Mouse (Mus musculus) megakaryocyte-erythroid progenitor cell, adult 5-6 weeks (primary cell): ENCODE measurements around the gene Wars2. TPM values are rescaled to one million over a fixed set of nuclear protein-coding genes. Genes with fewer than 3 reads are reported as not detected.

ENCODE experiments used
- ATAC-seq: replicated peaks from 2 replicates; pipeline ENCODE4 v1.8.0; 2016; ENCODE audit warnings: mild to moderate bottlenecking, inconsistent platforms; ENCODE audit not compliant: severe bottlenecking, poor library complexity, low FRiP score, low TSS enrichment
- total RNA-seq, 2 experiments: library from RNA; stranded (forward) in 1 of 2; stranded (reverse) in 1 of 2; fragments of 200-1000, 215-1000 nt in 1 of 2; fragments of >200 nt in 1 of 2; fragmentation: Nextera tagmentation in 1 of 2; gene quantifications; 2 replicates each; pipeline ENCODE4 v1.2.3; 2014 to 2017

Gene Wars2
- total RNA-seq, 2 experiments from 2014 or later, result 3.3 to 13.0 TPM

DNA sequence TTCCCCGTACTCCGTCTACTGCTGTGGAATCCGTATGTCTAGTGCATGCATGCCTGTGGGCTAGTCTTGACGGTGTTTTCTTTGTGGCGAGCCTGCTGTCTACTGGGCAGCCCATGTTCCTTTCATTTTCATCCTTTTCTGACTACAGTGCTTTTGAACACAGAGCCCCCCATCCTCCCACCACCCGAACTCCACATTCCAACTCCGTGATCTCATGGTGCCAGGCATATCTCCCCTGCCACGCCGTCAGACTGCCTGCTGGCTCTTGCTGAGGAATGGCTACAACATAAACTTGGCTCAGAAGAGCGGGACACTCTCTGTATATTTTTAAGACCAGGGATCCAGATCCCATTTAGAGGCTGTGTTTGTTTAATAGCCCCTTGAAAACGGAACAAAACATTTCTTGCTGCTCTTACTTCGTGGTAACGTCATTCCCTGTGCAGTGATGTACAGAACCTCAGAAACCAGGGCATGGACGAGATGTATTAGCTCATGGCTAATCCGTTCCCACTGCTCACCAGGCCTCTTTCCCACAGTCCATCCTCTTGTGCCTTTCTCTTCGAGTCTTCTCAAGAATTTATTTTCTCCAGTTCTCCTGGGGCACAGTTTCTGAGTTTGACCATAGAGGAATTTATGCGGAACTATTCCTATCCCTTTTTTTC is 42.6 kb downstream of the Wars2 start:
- no peak for ATAC-seq

- ATAC-seq, result no peak
These were observed 43.5 kb downstream of the Wars2 start for GRCm38 (mm10) chr3:99184373-99184772.

GRCm38 (mm10) chr3:99188097-99188496 is 47.2 kb downstream of the Wars2 start:
- no peak for ATAC-seq

DNA sequence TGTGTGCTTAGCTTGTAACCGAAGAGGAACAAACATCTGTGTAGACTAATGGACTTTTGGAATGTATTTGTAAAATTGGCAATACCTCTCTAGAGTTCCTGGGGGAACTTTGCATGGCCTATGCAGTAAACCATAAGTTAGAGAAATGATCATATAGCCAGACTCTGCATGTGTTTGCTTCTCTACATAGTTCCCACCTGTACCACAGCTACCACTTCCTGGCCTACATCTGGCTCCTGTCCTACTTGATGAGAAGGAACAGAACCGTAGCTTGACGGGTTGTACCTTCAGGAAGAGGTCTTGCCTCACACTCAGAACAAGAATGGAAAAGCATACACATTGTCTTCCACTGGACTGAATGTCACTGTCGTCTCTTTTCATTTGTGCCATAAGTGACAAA is 52.7 kb downstream of the Wars2 start:
- ATAC-seq, result no peak

GRCm38 (mm10) chr3:99203331-99203730 is 62.5 kb downstream of the Wars2 start:
- ATAC-seq, result no peak

- ATAC-seq, result 0 out of 2 replicates have a peak, but pooled peaks have one; percentile 26
These were observed 67.5 kb downstream of the Wars2 start for GRCm38 (mm10) chr3:99208416-99208815.

DNA sequence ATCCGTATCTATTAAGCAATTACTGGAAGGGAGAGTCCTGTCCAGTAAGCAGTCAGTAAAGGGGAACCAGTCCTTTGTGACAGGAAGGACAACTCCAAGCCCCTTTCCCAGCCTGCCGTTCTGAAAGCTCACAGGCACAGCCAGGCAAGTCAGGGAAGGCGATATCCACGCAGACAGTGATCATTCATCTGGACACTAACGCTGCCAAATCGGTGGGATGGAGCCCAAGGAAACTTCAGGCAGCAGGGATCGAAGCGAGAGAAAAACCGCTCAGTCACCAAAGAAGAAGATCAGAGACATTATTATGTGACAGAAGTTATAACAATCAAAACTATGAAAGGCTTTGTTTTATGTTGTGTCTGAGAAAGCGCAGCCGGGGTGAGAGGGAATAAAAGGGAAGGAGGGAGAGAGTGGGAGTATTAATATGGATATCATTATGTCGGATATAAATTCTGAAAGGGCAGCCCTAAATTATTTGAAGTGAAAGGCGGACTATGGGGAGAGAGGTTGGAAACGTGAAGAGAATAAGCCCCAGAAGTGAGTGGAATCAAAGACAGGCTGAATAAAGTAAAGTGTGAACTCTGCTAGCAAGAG is 70.3 kb downstream of the Wars2 start:
- no peak for ATAC-seq

GRCm38 (mm10) chr3:99227807-99228206 is 86.9 kb downstream of the Wars2 start:
- ATAC-seq, result no peak

DNA sequence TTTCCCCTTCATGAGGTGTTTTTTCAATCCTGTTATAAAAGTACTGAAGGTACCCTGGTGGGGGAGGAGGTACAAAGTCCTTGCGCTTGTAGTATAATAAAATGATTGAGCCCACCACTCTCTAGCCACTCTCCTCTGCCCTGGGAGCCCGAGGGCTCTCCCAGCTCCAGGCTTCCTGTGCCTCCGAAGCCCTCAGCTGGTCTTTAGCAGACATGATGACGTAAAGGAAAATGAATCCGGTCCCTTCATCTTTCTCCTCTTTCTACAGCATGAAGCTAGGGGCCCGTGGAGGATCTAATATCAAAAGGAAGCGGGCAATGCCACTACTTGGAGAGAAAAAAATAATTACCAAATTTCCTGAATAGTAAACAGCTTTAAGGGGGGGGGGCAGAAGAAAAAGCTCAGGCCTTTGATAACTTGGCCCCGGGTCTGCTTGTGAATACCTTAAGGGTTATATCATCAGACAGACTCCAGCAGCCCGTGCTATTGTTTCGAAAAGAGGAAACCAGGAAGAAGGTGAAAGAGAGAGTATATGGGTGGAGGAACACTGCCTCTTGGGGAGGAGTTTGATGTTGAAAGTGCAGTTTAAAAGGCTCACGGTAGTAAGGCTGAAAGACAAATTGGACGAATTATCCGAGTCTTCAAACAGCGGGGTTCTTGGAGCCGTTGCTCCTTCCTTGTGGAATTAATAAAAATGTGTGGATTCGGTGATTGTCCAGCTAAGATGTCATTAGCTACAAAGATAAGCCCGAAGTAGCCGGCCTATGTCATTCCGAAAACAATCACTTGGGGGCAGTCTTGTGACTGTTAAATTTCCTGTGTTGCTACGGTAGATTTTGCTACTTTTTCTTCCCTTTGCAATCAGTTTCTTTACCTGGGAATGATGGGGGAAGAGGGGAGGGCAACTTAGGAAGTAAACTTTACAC is 92.8 kb downstream of the Wars2 start:
- peak; percentile 78 for ATAC-seq

DNA sequence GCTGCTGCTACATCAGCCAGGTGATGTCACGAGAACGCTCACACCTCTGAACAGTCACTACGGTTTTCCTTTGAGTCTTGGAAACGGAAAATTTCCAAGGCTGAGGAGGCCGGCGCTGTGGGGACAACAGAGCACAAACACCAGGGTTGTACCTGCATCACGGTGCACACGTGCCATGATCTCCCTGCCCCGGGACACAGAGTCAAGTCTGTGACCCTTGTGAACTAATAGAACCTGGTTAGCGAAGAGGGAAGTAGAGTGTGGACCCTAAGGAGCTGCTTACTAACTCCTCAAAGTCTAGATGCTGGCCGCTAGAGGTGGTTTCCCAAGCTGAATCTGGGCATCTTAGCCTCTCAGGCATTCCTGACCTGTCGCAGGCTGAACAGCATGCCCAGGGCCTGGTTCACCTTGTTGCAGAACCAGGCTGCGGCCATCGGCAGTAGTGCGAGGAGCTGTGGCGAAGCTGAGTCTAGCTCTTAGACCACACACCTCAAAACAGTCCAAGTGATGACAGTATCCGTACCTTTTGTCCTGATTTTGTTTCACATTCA is 93.5 kb downstream of the Wars2 start:
- ATAC-seq, result peak; percentile 28

DNA sequence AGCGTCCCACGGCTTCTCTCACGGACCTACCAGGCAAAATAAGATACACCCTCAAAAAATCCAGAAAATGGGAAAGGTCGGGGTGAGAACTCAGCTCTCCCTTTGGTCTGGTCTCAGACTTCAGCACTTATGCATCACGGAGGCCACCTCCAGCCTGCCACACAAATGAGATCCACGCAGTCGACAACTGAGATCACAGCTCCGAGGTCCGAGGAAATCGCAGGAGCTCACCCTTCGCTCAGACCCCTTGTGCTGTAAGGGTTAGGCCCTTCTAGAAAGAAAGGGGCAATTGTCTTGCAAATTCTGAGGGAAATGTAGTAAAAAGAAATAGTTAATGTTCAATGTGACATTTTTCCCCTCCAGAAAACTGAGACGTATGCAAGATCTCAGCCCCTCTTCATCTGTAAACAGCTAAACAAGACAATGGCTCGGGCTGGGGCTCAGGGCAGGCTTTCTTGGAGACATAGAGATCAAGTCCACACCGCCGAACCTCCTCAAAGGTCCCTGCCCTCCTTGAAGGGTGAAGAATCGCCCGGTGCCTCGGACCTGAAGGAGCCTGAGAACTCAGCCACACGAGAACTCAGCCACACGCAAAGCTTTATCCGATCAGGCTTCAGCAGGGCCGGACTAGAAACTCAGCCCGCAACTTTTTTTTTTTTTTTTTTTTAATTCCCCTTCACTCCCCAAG is 94.4 kb downstream of the Wars2 start:
- ATAC-seq, result no peak

- ATAC-seq, result no peak
These were observed 95.2 kb downstream of the Wars2 start for GRCm38 (mm10) chr3:99235804-99236755.

- ATAC-seq, result no peak
These were observed 97.8 kb downstream of the Wars2 start for GRCm38 (mm10) chr3:99238691-99239090.

DNA sequence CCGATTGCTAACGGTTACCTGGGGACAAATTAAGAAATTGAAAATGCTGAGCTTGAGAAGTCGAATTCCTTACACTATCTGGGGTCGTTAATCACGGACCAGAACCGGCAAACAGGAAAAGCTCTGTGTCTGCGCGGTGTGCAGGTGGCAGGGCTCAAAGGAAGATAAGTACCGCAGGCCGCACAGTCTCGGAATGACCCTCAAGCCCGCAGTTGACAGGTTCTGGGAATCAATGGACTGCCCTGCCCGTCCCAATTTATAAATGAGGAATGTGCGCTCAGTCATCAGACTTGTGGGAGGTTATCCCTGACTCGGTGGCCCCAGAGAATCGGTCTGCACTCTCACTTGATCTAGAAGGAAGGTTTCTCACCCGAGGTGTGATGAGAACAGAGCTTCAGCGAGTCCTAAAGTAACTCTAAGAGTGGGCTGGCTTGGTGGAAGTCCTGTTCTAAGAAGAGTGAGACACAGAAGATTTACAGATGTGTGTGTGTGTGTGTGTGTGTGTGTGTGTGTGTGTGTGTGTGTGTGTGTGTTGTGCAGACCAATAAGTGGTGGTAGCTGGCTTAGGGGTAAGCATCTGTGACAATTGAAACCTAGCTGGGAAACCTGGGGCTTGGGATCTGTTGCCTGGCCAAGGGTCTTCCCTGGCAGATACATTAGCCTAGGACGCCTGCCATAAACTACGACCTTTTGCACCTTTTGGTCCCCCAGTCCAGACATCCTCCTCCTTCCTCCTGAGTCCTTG is 98.6 kb downstream of the Wars2 start:
- no peak for ATAC-seq

- no peak for ATAC-seq
These were observed 99.4 kb downstream of the Wars2 start, which contains the start of gene Tbx15 for GRCm38 (mm10) chr3:99240213-99240720. Gene Tbx15, plus strand, starts transcription at chr3:99240381.

- ATAC-seq, result peak; percentile 23; the same call in 1 of the 2 replicates
These were observed 100.2 kb downstream of the Wars2 start for GRCm38 (mm10) chr3:99240811-99241738.
